Mouse (Mus musculus) kidney, adult 2 months (tissue): ENCODE data around the gene Slc26a10. TPM values are rescaled to one million over a fixed set of nuclear protein-coding genes. Genes with fewer than 3 reads are reported as not detected.

ENCODE experiments used
- DNase-seq: peaks from one replicate; pipeline ENCODE4 v3.0.0; 2021
- H3K27ac ChIP-seq: fragments of 200-500 bp; 2 replicates; pipeline ENCODE4 v1.5.1; 2012; ENCODE audit warnings: low read depth, low read length, control low read depth, inconsistent platforms; ENCODE audit not compliant: insufficient read depth
- H3K27me3 ChIP-seq: fragments of 200-500 bp; replicated peaks from 2 replicates; pipeline ENCODE4 v1.6.1; 2012; ENCODE audit warnings: mild to moderate bottlenecking, moderate library complexity, low read length, inconsistent platforms; ENCODE audit not compliant: control insufficient read depth, insufficient read depth
- H3K36me3 ChIP-seq: fragments of 200-500 bp; 2 replicates; pipeline ENCODE4 v1.6.1; 2012; ENCODE audit warnings: mild to moderate bottlenecking, moderate library complexity, low read length, inconsistent platforms; ENCODE audit not compliant: control insufficient read depth, insufficient read depth
- H3K4me1 ChIP-seq: fragments of 200-500 bp; 2 replicates; pipeline ENCODE4 v1.6.1; 2011; ENCODE audit warnings: low read length; ENCODE audit not compliant: control insufficient read depth, insufficient read depth
- H3K4me3 ChIP-seq: fragments of 200-500 bp; 2 replicates; pipeline ENCODE4 v1.5.1; 2011; ENCODE audit warnings: mild to moderate bottlenecking, low read depth, low read length, control low read depth; ENCODE audit not compliant: insufficient read depth
- CTCF ChIP-seq: fragments of 200-500 bp; conservative IDR thresholded peaks from 2 replicates; pipeline ENCODE4 v1.5.1; 2011; ENCODE audit warnings: low read depth, mild to moderate bottlenecking, control low read depth, low read length, moderate library complexity, mixed read lengths; ENCODE audit not compliant: insufficient read depth, insufficient read length
- POLR2A ChIP-seq: fragments of 200-500 bp; IDR thresholded peaks from one replicate; pipeline ENCODE4 v1.6.1; 2011; ENCODE audit warnings: low read depth, low read length, control low read depth
- WGBS: fragments of 180-500 bp; shearing (Covaris S2); methylation state at CpG from one replicate; pipeline ENCODE4 v1.1.7; 2018; 5-methylcytosine and 5-hydroxymethylcytosine counted together
- polyA plus RNA-seq: library from polyadenylated mRNA; depleted of rRNA; stranded (reverse); fragments of >200 nt; gene quantifications from 2 replicates; pipeline ENCODE4 v1.2.3, GENCODE M21; 2012; rRNA removed

Slc26a10 gene
- 6.6 and 8.1 TPM in 2 replicates for polyA plus RNA-seq

- no peak within 1 kb of the TSS for H3K27ac ChIP-seq
- H3K4me1 ChIP-seq: peaks cover 4% of the 10 kb centered on the region; the same call in 1 of the 2 replicates
- no peak for DNase-seq
These were observed at the start of gene Slc26a10 for GRCm38 (mm10) chr10:127179871-127180694. Gene Slc26a10 (minus strand): TSS chr10:127180645.

DNA sequence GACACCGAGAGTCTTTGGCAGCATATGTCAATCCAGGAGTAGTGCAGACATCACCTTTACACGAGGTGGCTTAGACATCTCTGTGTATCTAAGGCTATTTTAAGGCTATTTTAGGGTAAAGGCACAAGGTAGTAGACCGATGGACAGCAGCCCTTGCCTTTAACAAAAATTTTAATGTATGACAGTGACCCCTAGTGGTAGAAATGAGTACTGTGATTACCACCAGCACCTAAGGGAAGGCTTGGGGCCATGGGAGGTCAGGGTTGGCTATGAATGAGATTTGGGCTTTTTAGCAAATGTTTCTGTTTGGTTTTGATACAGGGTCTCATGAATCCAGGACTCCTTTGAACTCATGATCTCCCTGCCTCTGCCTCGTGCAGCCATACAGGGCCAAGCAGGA, 48.5 kb upstream of the Slc26a10 start:
- DNase-seq: peak; percentile 75
- Histone ChIP-seq H3K27me3 (no peaks in the 10 kb centered on the region), H3K4me1 (no peaks in the 10 kb centered on the region), H3K36me3 (no peaks in the 10 kb centered on the region), H3K27ac (no peak overlapping the region), H3K4me3 (no peak overlapping the region)
- TF ChIP-seq POLR2A (no peak), CTCF (peak; percentile 67)
- WGBS: 18% methylated on average over 4 of the region's 4 CpGs

More at GRCm38 (mm10) chr10:127179871-127180694, at the start of gene Slc26a10:
- WGBS: 8% methylated on average over 34 of the region's 34 CpGs
- TF ChIP-seq CTCF (no peak), POLR2A (no peak)
- no peaks in the 10 kb centered on the region for H3K36me3 ChIP-seq
- no peaks in the 10 kb centered on the region for H3K27me3 ChIP-seq
- no peak within 1 kb of the TSS for H3K4me3 ChIP-seq

GRCm38 (mm10) chr10:127227163-127227562, 46.7 kb upstream of the Slc26a10 start:
- DNase-seq: no peak
- H3K4me3 ChIP-seq: no peak overlapping the region
- TF ChIP-seq CTCF: no peak
- no peak for TF ChIP-seq POLR2A
- no peaks in the 10 kb centered on the region for H3K4me1 ChIP-seq
- no peaks in the 10 kb centered on the region for H3K27me3 ChIP-seq
- 86% methylated on average over 8 of the region's 8 CpGs for WGBS
- H3K27ac ChIP-seq: no peak overlapping the region
- no peaks in the 10 kb centered on the region for H3K36me3 ChIP-seq

- Histone ChIP-seq H3K27me3 (no peaks in the 10 kb centered on the region), H3K4me1 (no peaks in the 10 kb centered on the region), H3K36me3 (no peaks in the 10 kb centered on the region), H3K27ac (no peak overlapping the region), H3K4me3 (no peak overlapping the region)
- TF ChIP-seq CTCF (peak; percentile 51; the same call in 1 of the 2 replicates), POLR2A (no peak)
- WGBS: 65% methylated on average over 8 of the region's 8 CpGs
- peak; percentile 51 for DNase-seq
These were observed 46.0 kb upstream of the Slc26a10 start for GRCm38 (mm10) chr10:127226318-127226895.

DNA sequence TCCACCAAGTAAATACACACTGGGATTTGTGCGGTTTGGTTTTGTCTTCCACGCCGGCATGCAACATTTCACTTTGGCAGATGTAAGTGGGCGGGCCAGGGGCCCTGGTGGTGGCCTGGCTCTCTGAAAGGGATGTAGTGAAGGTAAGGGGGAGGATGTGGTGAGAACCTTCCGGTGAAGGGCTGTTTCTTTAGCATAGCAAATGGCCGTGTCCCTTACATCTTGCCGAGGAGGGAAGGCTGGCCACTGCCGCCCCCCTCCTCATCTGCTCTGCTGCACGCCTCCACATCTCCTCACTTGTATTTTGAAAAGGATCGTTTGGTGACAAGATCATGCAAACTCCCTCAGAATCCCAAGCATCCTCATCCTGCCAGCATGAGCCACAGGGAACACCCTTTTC, 45.3 kb upstream of the Slc26a10 start:
- Histone ChIP-seq H3K4me1 (peaks cover 3% of the 10 kb centered on the region; the same call in 1 of the 2 replicates), H3K27me3 (no peaks in the 10 kb centered on the region), H3K27ac (no peak overlapping the region), H3K36me3 (no peaks in the 10 kb centered on the region), H3K4me3 (no peak overlapping the region)
- TF ChIP-seq CTCF (no peak), POLR2A (no peak)
- 46% methylated on average over 10 of the region's 10 CpGs for WGBS
- DNase-seq: no peak

DNA sequence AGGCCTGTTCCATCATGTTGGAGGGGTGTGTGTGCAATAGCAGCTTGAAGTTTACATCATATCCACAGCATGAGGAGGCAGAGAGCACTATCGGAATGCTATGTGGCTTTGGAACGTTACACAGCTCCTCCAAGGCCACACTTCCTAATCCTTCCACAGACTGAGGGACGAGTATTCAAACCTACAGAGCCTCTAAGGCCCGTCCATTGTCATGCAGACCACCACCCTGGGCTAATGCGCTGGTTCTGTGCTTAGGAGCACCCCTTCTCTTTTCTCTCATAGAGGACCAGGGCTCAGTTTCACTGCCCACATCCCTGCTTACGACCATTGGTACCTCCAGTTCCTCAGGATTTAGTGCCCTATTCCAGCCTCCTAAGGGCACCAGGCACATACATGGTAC, 44.8 kb upstream of the Slc26a10 start:
- Histone ChIP-seq H3K4me1 (peaks cover 3% of the 10 kb centered on the region; the same call in 1 of the 2 replicates), H3K27ac (no peak overlapping the region), H3K36me3 (no peaks in the 10 kb centered on the region), H3K27me3 (no peaks in the 10 kb centered on the region), H3K4me3 (no peak overlapping the region)
- DNase-seq: no peak
- TF ChIP-seq POLR2A (no peak), CTCF (no peak)
- 76% methylated on average over 6 of the region's 6 CpGs for WGBS

DNA sequence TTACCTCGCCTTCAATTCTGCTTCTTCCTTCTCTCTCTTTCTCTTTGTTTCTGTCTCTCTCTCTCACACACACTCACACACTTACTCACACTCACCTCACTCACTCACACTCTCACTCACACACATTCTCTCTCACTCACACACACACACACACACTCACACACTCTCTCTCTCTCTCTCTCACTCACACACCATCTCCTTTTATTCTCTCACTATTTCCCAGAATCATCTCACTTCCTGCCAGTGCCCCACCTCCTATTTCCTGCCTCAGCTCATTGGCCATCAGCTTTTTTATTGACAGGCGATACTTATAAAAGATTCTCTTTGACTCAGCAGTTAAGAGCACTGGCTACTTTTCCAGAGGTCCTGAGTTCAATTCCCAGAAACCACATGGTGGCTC, 37.9 kb upstream of the Slc26a10 start:
- WGBS: 95% methylated on average over 2 of the region's 2 CpGs
- no peaks in the 10 kb centered on the region for H3K27me3 ChIP-seq
- no peak overlapping the region for H3K27ac ChIP-seq
- DNase-seq: no peak
- H3K36me3 ChIP-seq: no peaks in the 10 kb centered on the region
- peaks cover 3% of the 10 kb centered on the region; the same call in 1 of the 2 replicates for H3K4me1 ChIP-seq
- no peak for TF ChIP-seq POLR2A
- TF ChIP-seq CTCF: no peak
- H3K4me3 ChIP-seq: no peak overlapping the region
